Mouse (Mus musculus) ovary, postnatal 36 days (tissue): Measurements from ENCODE around the gene Ubl3.

Source experiments
- DNase-seq: peaks from one replicate; pipeline ENCODE4 v3.0.0; 2022; ENCODE audit warnings: low spot score, mixed read lengths

Gene Ubl3

GRCm38 (mm10) chr5:148474346-148474745 is 78.2 kb downstream of the Ubl3 start:
- no peak for DNase-seq

GRCm38 (mm10) chr5:148468626-148469441 is 83.8 kb downstream of the Ubl3 start:
- DNase-seq, result no peak

GRCm38 (mm10) chr5:148466933-148467607 is 85.5 kb downstream of the Ubl3 start:
- DNase-seq, result no peak

GRCm38 (mm10) chr5:148466116-148466515 is 86.5 kb downstream of the Ubl3 start:
- no peak for DNase-seq

GRCm38 (mm10) chr5:148465091-148465490 is 87.5 kb downstream of the Ubl3 start:
- DNase-seq, result no peak

GRCm38 (mm10) chr5:148464489-148464888 is 88.1 kb downstream of the Ubl3 start:
- no peak for DNase-seq

- DNase-seq, result no peak
Observed at GRCm38 (mm10) chr5:148463783-148464294, 88.8 kb downstream of the Ubl3 start.
